Mouse (Mus musculus) liver, embryonic 15.5 days (tissue): Measurements from ENCODE around the gene Il17a. TPM values are rescaled to one million over a fixed set of nuclear protein-coding genes. Genes with fewer than 3 reads are reported as not detected.

Experiments used
- ATAC-seq: fragments of 200-750 bp; cut with Nextera tagmentation; 2 replicates; pipeline ENCODE4 v1.8.0; 2017; ENCODE audit warnings: moderate number of reproducible peaks, mild to moderate bottlenecking, moderate library complexity; ENCODE audit not compliant: insufficient read depth
- H3K27ac ChIP-seq: fragments of 300-500 bp; sonication (generic); replicated peaks from 2 replicates; pipeline ENCODE4 v1.5.1; 2015; ENCODE audit warnings: mild to moderate bottlenecking, inconsistent platforms
- H3K27me3 ChIP-seq: fragments of 300-500 bp; sonication (generic); 2 replicates; pipeline ENCODE4 v1.6.1; 2015; ENCODE audit warnings: mild to moderate bottlenecking, inconsistent platforms
- H3K36me3 ChIP-seq: fragments of 300-500 bp; sonication (generic); replicated peaks from 2 replicates; pipeline ENCODE4 v1.6.1; 2015; ENCODE audit warnings: moderate library complexity, mild to moderate bottlenecking, inconsistent platforms
- H3K4me1 ChIP-seq: fragments of 300-500 bp; sonication (generic); replicated peaks from 2 replicates; pipeline ENCODE4 v1.6.1; 2015; ENCODE audit warnings: inconsistent platforms
- H3K4me2 ChIP-seq: fragments of 300-500 bp; sonication (generic); 2 replicates; pipeline ENCODE4 v1.6.1; 2015; ENCODE audit warnings: moderate library complexity, mild to moderate bottlenecking, inconsistent platforms
- H3K4me3 ChIP-seq: fragments of 300-500 bp; sonication (generic); replicated peaks from 2 replicates; pipeline ENCODE4 v1.5.1; 2015; ENCODE audit warnings: mild to moderate bottlenecking, inconsistent platforms
- H3K9ac ChIP-seq: fragments of 300-500 bp; sonication (generic); 2 replicates; pipeline ENCODE4 v1.6.1; 2015; ENCODE audit warnings: moderate library complexity, mild to moderate bottlenecking, inconsistent platforms
- H3K9me3 ChIP-seq: fragments of 300-500 bp; sonication (generic); replicated peaks from 2 replicates; pipeline ENCODE4 v1.6.1; 2016; ENCODE audit warnings: inconsistent platforms
- WGBS: fragments of 180-500 bp; shearing (Covaris S2); methylation state at CpG from one replicate; pipeline ENCODE4 v1.1.7; 2015; ENCODE audit warnings: mixed read lengths; ENCODE audit not compliant: insufficient replicate concordance; 5-methylcytosine and 5-hydroxymethylcytosine counted together
- polyA plus RNA-seq: library from polyadenylated mRNA; unstranded; fragments of >200 nt; fragmentation: Nextera tagmentation; extraction: Ambion mirVana; gene quantifications from 2 replicates; pipeline ENCODE4 v1.2.1, GENCODE M21; 2015

Il17a gene
- polyA plus RNA-seq: not detected in 2 replicates

DNA sequence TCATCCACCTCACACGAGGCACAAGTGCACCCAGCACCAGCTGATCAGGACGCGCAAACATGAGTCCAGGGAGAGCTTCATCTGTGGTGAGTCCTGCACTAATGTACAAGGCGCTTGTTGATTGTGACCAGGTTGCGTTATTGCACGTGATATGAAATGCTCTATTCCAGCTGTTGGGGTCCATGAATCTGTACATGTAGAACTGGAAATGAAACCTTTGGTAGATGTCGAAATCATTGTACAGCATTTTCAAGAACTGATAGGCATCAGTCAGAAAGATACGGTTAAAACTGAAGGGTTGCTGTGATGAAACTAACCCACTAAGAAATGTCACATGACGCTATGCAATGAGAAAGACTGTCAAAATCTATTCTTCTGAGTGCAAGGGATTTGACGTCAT lies at the start of gene Il17a:
Il17a (plus strand) TSS at position 3 of the 400 bp plus-strand sequence.
- H3K27ac ChIP-seq: no peak within 1 kb of the TSS
- H3K36me3 ChIP-seq: no peaks in the 10 kb centered on the region
- no peak within 1 kb of the TSS for H3K4me3 ChIP-seq
- no peaks in the 10 kb centered on the region for H3K9me3 ChIP-seq
- 69% methylated on average over 10 of the region's 10 CpGs for WGBS
- no peak for ATAC-seq
- no peaks in the 10 kb centered on the region for H3K27me3 ChIP-seq
- H3K4me1 ChIP-seq: no peaks in the 10 kb centered on the region
- no peak within 1 kb of the TSS for H3K4me2 ChIP-seq
- H3K9ac ChIP-seq: no peak within 1 kb of the TSS

DNA sequence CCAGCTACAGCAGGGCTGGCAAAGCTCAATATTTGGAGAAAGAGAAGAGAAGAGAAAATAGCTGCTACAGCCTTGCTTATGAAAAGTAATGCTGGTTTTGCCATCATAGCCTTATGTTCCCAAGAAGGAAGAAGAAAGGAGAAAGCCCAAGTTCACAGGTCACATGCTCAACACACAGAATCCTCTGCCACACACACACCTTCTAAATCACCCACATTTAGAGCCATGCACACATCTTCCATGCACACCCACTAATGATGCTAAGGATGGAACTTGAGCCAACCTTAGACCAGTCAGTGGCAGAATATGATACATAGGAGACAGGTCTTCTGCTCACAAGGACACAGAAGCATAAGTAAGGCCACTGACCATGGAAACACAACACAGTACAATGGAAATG lies 47.9 kb upstream of the Il17a start:
- Histone ChIP-seq H3K27me3 (no peaks in the 10 kb centered on the region), H3K4me1 (no peaks in the 10 kb centered on the region), H3K9me3 (no peaks in the 10 kb centered on the region), H3K4me2 (no peak overlapping the region), H3K9ac (no peak overlapping the region), H3K27ac (no peak overlapping the region), H3K36me3 (no peaks in the 10 kb centered on the region), H3K4me3 (no peak overlapping the region)
- ATAC-seq: no peak

DNA sequence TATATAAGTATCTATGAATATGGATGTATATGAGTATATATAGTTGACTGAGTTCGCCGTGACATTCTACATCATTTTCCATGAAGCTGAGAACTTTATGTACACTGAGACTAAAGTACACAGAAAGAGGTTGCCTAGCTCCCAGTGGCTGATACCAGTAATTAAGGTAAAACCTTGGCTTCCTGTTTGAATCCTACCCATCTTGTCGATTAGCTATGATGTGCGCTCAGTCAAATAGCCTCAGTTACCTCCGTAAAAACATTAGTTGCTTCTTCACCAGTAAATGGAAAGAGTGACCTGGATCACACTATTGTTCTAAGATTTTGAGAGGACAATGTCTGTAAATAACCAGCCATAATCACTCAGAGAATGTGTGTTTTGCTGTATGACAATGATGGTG lies 47.3 kb upstream of the Il17a start:
- H3K9ac ChIP-seq: no peak overlapping the region
- WGBS: 78% methylated on average over 5 of the region's 5 CpGs
- no peaks in the 10 kb centered on the region for H3K9me3 ChIP-seq
- no peaks in the 10 kb centered on the region for H3K36me3 ChIP-seq
- H3K27ac ChIP-seq: no peak overlapping the region
- H3K4me3 ChIP-seq: no peak overlapping the region
- H3K4me2 ChIP-seq: no peak overlapping the region
- no peaks in the 10 kb centered on the region for H3K4me1 ChIP-seq
- H3K27me3 ChIP-seq: no peaks in the 10 kb centered on the region
- no peak for ATAC-seq

DNA sequence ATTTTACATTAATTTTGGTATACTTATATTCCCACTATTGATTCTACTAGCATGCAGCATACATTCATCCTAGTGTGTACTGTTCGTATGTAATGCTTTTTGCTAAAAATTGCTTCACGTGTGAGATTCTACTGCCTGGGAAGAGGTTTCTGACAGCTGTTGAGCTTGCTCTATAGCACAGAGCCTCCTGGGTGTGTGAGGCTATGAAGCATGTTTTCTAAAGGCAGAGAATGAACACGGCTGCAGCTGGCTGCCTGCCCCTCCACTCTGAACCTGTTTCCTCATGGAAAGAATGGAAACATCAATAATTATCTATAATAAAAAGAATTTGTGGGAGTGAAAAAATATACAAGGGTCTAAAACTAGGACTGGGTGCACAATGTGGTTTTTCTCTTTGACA lies 46.9 kb upstream of the Il17a start:
- H3K36me3 ChIP-seq: no peaks in the 10 kb centered on the region
- H3K27ac ChIP-seq: no peak overlapping the region
- ATAC-seq: no peak
- H3K27me3 ChIP-seq: no peaks in the 10 kb centered on the region
- WGBS: 51% methylated on average over 3 of the region's 3 CpGs
- H3K9me3 ChIP-seq: no peaks in the 10 kb centered on the region
- no peak overlapping the region for H3K4me3 ChIP-seq
- no peak overlapping the region for H3K4me2 ChIP-seq
- no peak overlapping the region for H3K9ac ChIP-seq
- no peaks in the 10 kb centered on the region for H3K4me1 ChIP-seq

DNA sequence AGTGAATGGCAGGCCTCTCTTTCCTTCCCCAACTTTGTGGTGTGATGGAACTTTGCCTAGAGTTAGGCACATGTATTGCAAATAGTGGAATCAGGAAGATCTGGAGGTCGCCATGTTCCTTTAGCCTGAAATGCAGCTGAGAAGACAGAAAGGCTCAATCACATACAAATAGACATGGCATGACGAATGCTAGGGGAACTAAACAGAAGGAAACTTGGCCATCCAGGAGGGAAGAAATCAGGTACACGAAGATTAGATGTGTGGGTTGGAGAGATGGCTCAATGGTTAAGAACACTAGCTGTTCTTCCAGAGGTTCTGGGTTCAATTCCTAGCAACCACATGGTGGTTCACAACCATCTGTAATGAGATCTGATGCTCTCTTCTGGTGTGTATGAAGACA lies 46.3 kb upstream of the Il17a start:
- no peak for ATAC-seq
- H3K4me3 ChIP-seq: no peak overlapping the region
- H3K9ac ChIP-seq: no peak overlapping the region

DNA sequence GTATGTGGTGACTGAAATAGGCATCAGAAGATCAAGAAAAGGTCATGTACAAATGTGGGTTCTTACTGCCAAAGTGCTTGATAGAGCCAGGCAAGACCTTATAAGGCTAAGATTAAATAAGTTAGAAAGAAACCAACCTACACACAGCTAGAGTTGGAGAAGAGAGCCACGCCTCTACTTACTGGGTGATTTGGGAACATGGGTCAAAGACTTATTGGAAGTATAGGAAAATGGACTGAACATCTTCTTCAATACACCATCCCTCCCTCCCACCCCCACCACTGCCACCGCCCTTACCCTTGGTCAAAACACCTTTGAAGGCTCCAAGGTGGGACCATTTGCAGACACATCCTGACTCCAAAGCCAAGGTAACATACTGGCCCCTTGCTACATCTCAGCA lies 45.3 kb upstream of the Il17a start:
- Histone ChIP-seq H3K4me3 (no peak overlapping the region), H3K27ac (no peak overlapping the region), H3K27me3 (no peaks in the 10 kb centered on the region), H3K9ac (no peak overlapping the region), H3K4me2 (no peak overlapping the region), H3K4me1 (no peaks in the 10 kb centered on the region), H3K36me3 (no peaks in the 10 kb centered on the region), H3K9me3 (no peaks in the 10 kb centered on the region)
- WGBS: 69% methylated on average over 2 of the region's 2 CpGs
- no peak for ATAC-seq

More for the DNA sequence above, 46.3 kb upstream of the Il17a start:
- Histone ChIP-seq H3K27me3 (no peaks in the 10 kb centered on the region), H3K4me1 (no peaks in the 10 kb centered on the region), H3K27ac (no peak overlapping the region), H3K4me2 (no peak overlapping the region), H3K9me3 (no peaks in the 10 kb centered on the region), H3K36me3 (no peaks in the 10 kb centered on the region)
- WGBS: 44% methylated on average over 3 of the region's 3 CpGs

DNA sequence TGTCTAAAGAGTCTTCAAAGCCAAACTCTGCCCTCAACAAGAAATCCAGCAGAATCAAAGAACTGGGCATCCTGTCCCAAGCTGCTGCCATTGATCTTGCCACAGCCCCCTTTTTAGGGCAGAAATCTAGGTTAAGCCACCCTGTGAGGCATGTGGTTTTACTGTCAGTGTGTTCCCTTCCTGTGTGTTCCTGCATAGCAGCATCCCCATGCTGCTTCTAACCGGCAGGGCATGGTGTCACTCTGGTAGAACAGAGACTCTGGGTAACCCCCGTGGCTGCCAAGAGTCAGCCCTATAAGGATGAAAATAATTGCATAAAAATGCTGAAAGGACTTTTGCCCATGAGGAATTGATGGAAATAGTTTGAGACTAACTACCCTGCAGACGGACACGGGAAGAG lies 44.8 kb upstream of the Il17a start:
- no peaks in the 10 kb centered on the region for H3K27me3 ChIP-seq
- 58% methylated on average over 4 of the region's 4 CpGs for WGBS

DNA sequence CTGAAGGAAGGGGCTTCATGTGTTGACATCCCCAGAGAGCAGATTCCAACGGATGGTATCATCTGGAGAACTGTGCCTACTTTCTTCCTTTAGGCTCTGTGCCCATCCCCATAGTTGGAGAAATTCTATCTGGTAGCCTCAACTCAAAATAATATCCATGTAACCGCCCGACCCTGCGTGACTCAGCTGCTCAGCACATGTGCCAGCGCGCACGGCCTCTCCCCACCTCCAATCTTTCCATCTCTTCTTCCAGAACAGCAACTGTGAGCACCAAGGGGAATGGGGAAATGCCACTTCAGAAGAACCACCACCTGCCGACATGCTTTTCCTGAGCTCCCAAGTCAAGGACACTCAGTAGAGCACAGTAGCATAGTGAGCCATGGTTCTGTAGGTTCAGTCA lies 39.4 kb upstream of the Il17a start:
- H3K4me2 ChIP-seq: no peak overlapping the region
- no peak overlapping the region for H3K27ac ChIP-seq
- no peaks in the 10 kb centered on the region for H3K27me3 ChIP-seq
- H3K4me1 ChIP-seq: no peaks in the 10 kb centered on the region
- no peak overlapping the region for H3K4me3 ChIP-seq
- 75% methylated on average over 8 of the region's 8 CpGs for WGBS
- no peaks in the 10 kb centered on the region for H3K9me3 ChIP-seq
- H3K9ac ChIP-seq: no peak overlapping the region
- no peak for ATAC-seq
- no peaks in the 10 kb centered on the region for H3K36me3 ChIP-seq

More for the DNA sequence above, 44.8 kb upstream of the Il17a start:
- no peak overlapping the region for H3K4me3 ChIP-seq
- no peak overlapping the region for H3K27ac ChIP-seq
- no peak overlapping the region for H3K4me2 ChIP-seq
- H3K4me1 ChIP-seq: no peaks in the 10 kb centered on the region
- no peaks in the 10 kb centered on the region for H3K9me3 ChIP-seq
- no peak overlapping the region for H3K9ac ChIP-seq
- no peak for ATAC-seq
- H3K36me3 ChIP-seq: no peaks in the 10 kb centered on the region

DNA sequence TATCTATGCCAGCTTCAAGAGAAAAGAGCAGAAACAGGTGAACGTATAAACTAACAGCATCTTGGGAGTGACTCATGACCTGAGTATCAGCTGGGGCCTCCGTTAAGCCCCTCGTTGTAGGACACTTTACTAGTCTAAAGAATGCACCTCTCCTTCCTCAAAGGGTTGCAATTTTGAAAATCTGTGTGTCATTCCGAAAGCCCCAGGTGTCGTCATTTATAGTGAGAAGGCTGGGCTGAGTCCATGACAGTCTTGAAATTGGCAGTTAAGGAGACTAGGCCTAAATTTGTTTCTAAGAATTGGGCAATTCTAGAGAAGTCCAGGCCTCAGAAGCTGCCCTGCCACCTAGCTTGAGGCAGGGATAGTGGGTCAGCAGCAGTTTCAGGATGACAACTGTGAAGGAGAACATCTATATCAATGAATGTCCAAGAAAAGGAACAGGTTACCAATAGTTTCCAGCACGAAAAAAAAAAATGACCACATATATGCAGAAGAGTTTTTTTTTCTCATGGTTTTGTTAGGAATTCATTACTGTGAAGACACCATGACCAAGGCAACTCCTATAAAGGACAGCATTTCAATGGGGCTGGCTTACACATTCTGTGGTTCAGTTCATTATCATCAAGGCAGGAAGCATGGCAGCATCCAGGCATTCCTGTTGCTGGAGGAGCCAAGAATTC lies 36.9 kb upstream of the Il17a start:
- no peak for ATAC-seq
- Histone ChIP-seq H3K27me3 (no peaks in the 10 kb centered on the region), H3K27ac (no peak overlapping the region), H3K36me3 (no peaks in the 10 kb centered on the region), H3K4me1 (no peaks in the 10 kb centered on the region), H3K4me3 (no peak overlapping the region), H3K4me2 (no peak overlapping the region), H3K9me3 (no peaks in the 10 kb centered on the region), H3K9ac (no peak overlapping the region)
- 64% methylated on average over 6 of the region's 6 CpGs for WGBS

DNA sequence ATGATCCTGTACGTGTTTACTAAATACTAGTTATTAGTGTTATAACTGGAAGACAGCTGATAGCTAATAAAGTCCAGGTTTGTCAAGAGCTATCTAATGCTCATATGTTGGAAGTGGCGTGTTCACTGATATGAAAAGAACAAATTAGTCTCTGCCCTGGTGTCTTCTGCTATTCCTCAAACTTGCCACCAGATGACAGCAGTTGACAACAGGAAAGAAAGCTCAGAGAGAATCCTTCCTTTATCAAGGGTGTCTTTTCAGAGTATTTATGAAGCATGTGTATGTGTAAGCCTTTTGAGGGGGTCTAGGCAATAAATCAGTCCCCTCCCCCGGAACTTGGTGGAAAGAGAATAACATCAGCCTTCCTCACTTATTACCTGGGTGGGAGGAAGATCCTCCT lies 30.7 kb upstream of the Il17a start:
- Histone ChIP-seq H3K4me1 (no peaks in the 10 kb centered on the region), H3K4me2 (no peak overlapping the region), H3K27ac (no peak overlapping the region), H3K9ac (no peak overlapping the region), H3K27me3 (no peaks in the 10 kb centered on the region), H3K4me3 (no peak overlapping the region), H3K9me3 (no peaks in the 10 kb centered on the region), H3K36me3 (no peaks in the 10 kb centered on the region)
- WGBS: 44% methylated on average over 3 of the region's 3 CpGs
- ATAC-seq: no peak

DNA sequence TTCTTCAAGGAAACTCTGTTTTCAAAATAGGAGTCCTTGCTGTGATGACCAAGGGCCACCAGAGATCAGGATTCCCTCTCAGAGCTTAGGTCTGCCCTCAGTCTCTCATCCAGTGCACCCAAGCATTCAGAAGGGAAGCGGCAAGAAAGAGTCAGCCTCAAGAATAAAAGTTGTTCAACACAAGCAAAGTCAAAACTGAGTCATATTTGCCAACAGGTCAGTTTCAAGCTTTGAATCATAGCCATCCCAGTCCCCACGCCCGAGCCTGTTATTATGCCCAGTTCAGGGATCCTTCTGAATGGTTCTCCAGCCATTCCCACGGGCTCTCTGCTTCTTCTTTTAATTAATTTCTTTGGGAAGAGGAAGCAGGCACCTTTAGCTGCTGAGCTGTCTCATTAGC lies 5.9 kb downstream of the Il17a start:
- no peak overlapping the region for H3K27ac ChIP-seq
- no peak overlapping the region for H3K9ac ChIP-seq
- H3K9me3 ChIP-seq: no peaks in the 10 kb centered on the region
- WGBS: 61% methylated on average over 4 of the region's 4 CpGs
- no peak overlapping the region for H3K4me3 ChIP-seq
- H3K4me2 ChIP-seq: no peak overlapping the region
- H3K36me3 ChIP-seq: no peaks in the 10 kb centered on the region
- no peaks in the 10 kb centered on the region for H3K4me1 ChIP-seq
- no peaks in the 10 kb centered on the region for H3K27me3 ChIP-seq
- no peak for ATAC-seq

DNA sequence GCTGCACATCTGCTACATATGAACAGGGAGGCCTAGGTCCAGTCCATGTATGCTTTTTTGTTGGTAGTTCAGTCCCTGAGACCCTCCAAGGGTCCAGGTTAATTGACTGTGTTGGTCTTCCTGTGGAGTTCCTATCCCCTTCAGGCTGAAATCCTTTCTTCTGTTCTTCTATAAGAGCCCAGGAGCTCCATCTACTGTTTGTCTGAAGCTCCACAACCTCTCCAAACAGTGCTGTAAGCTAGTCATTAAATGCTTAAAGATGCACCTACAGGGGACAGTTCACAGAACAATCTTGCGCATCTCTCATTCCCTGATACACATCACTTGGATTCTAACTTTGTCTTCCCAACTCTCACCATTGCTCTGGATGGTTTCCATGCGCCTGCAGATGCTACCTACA lies 7.8 kb downstream of the Il17a start:
- Histone ChIP-seq H3K4me1 (no peaks in the 10 kb centered on the region), H3K27me3 (no peaks in the 10 kb centered on the region), H3K9me3 (no peaks in the 10 kb centered on the region), H3K4me3 (no peak overlapping the region), H3K4me2 (no peak overlapping the region), H3K27ac (no peak overlapping the region), H3K9ac (no peak overlapping the region), H3K36me3 (no peaks in the 10 kb centered on the region)
- ATAC-seq: no peak
- 58% methylated on average over 2 of the region's 2 CpGs for WGBS
